Mouse (Mus musculus) left cerebral cortex, postnatal 4 days (tissue): ENCODE measurements around the gene Slc1a4. TPM values are rescaled to one million over a fixed set of nuclear protein-coding genes. Genes with fewer than 3 reads are reported as not detected.
A peak's percentile ranks its signal among the peaks of the same experiment; 100 is the strongest.

ENCODE experiments used
- DNase-seq: peaks from one replicate; pipeline ENCODE4 v3.0.0-alpha.2; 2022
- intact Hi-C: fragments of 180-260 bp; cut with DNase I; formaldehyde crosslinking; loops from one replicate; pipeline ENCODE4 v1.15.1; 2025
- total RNA-seq, 2 experiments: library from RNA; stranded (reverse); gene quantifications; 2 replicates each; pipeline ENCODE4 v1.2.3; 2021

Slc1a4 gene
- total RNA-seq, 2 experiments from 2014 or later: 92.6 to 101 TPM

DNA sequence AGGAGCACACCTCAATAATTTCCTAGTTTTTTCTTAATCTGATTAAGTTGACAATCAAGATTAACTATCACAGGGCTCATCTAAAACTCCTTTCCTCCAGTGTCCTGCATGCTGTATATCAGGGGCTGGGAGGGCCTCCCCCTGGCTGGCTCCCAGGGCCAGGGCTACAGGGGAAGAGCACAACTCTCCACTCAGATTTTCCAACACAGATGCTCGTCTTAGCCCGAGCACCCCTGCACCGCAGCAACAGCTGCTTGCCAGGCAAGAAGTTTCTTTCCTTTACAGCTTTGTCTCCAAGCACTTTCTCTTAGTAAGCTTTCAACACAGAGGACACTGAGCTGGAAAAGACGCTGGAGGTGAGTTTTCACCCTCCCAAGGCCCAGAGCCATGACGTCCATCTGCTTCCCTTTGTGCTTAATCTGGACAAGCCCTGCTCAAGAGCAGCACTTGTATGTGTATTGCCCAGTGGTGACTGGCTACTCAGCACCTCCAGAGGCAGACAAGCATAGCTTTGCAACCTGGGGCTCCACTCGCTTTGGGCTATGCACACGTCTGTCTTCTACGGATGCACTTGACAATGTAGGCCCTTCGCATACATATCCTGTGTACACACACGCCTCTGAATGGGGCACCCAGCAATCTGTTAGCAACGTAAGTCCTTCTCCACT, 6.1 kb downstream of the Slc1a4 start:
- DNase-seq: no peak
- intact Hi-C loops: no loop called here

DNA sequence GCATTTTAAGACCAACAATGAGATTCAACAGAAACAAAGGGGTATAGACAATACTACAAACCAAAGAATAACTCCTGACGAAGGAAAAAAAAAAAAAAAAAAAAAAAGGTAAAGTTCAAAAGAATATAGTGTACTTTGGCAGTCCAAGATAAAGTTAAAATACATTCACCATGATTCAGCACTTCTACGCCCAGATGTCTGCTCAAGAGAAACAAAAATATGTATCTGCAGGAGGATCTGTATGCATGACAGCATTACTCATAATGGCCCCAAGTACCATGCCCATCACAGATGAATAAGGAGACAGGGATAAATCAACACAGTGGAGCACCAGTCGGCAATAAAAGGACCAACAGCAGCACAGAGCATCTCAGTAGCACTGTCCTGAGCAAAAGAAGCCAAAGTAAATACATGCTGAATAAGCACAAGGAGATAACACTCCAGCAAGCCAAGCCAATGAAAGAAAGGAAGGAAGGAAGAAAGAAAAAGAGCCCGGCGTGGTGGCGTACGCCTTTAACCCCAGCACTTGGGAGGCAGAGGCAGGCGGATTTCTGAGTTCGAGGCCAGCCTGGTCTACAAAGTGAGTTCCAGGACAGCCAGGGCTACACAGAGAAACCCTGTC, 7.3 kb downstream of the Slc1a4 start:
- intact Hi-C loops: no loop called here
- no peak for DNase-seq

DNA sequence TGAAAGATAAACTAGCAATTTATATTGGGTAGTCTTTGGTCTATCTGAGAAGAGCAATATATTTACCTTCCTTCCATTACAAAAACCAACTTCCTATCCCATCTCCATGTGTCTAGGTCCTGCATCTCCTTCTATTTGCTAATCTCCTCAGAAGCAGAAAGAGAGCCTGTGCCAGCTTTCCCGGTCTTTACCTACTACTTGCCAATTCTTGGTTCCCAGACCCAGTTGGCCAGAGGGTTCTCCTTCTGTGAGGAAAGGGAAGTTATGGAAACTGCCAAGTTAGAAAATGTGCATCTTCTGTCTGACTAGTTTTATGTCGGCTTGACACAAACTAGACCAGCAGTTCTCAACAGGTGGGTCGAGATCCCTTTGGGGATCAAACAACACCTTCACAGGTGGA, 8.5 kb downstream of the Slc1a4 start:
- DNase-seq: no peak
- intact Hi-C loops: no loop called here

DNA sequence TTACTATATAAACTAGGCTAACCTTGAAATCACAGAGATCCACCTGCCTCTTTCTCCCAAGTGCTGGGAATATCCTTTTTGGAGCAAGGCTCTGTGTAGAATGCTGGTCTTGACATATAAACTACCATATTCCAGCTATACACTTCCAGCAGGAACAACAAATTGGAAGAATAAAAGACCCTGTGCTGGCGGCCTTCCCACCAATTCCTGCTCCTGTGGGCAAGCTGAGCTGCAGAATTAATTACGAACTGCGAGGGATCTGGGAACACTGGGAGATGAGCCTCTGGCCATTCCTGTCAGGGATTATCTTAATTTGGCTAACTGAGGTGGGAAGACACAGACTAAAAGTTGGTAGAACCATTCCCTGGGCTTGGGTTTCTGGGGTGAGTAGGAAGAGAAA, 10.1 kb downstream of the Slc1a4 start:
- peak; percentile 26 for DNase-seq
- intact Hi-C loops: no loop called here

DNA sequence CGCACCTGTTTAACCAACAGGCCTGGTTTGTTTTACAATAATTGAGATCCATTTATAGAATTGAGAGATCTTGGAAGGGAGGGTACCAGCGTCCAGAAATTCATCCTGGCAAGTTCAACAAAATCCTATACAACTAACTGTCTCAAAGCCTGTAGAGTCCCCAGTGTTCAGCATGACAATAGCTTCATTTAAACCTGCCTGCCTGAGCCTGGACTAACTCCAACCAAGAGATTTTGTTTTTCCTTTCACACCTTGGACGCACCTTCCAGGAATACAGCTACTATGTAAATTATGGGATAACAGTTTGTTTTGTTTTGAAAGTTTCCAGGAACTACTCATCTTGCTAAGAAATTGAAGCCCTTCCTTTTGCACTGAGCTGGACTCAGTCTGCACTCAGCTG, 11.9 kb downstream of the Slc1a4 start:
- DNase-seq: no peak
- intact Hi-C loops: no loop called here

DNA sequence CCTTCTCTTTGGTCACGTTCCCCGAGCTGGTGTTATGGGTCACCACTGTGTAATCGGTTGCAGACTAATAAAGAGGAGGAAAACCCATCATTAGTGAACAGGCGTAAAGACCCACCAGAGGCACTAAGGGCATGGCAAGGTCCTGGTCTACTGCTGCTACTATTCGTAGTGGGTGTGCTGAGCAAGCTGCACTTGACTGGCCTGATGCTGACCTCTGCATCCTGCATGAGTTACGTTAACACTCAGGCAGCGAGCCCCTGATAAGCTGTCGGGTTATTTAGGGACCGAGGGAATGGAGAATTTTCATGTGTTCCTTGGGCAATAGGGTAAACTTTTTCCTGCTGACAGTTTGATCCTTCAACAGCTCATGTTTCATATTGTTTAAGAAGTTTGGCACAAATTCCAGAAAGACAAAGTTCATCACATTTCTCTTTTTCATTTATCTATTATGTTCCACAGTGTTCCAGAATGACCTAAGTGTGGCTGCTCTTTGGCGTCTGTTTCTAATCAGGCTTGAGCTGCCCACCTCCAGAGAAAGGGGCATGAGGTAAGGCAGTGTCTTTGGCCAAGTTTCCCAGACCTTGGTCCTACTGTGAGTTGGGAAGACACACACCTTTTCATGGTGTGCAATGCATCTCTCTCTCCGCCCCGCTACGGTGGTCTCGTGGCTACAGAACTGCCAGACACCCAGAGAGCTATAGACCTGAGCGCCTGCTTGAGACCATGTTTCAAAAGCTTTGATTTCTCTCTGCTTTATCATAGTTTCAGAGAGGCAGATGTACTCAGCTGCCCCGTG, 13.7 kb downstream of the Slc1a4 start:
- DNase-seq: no peak
- intact Hi-C loops: no loop called here

DNA sequence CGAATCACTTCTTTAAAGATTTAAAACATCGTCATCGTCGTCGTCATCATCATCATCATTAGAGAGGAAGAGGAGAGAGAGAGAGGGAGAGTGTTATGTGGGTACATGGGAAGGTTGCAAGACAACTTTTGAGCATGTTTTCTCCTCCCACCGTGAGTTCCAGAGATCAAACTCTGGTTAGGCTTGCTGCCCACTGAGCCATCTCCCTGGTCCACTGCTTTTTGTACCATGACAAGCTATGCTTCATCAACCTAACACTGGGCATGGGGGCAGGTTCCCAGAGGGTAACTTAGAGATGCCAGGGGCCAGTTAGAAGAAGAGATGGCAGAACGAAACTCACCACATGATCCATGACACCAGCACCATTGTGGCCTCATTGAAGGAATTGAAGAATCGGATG, 18.9 kb downstream of the Slc1a4 start:
- no peak for DNase-seq
- intact Hi-C loops: no loop called here

DNA sequence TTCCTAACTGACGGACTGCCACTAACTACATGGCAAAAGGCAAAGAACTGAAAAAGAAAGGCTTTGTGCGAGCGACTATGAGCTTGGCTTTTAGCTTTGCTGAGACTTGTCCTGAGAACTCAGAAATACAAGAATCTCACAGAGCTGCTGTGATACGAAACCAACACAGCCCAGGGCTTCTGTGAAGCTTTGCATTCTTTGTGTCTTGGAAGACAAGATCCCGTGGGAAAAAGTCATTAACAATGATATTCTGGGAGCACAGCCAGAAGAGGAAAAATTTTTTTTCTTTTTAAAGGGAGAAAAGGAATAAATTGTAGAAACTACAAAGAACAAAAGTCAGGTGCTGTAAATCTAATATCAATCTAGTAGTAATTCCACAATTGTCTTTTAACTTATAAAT, 23.5 kb downstream of the Slc1a4 start:
- DNase-seq: no peak

DNA sequence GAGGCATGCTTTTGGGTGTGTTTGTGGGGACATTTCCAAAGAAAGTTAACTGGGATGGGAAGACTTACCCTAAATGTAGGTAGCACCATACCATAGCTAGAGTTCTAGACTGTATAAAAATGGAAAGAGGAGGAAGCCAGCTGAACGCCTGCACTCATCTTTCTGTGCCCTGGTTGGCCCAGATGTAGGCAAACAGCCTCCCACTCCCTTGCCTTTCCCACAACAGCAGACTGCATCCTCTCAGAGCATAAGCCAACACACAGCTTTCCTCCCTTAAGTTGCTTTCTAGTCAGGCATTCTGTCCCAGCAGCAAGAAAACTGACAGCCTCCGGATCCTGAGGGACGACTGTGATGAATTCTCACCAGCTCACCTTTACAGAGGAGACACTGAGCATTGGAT, 25.1 kb downstream of the Slc1a4 start:
- no peak for DNase-seq
- intact Hi-C loops: no loop called here

More for the DNA sequence above, 23.5 kb downstream of the Slc1a4 start:
- intact Hi-C loops: no loop called here

DNA sequence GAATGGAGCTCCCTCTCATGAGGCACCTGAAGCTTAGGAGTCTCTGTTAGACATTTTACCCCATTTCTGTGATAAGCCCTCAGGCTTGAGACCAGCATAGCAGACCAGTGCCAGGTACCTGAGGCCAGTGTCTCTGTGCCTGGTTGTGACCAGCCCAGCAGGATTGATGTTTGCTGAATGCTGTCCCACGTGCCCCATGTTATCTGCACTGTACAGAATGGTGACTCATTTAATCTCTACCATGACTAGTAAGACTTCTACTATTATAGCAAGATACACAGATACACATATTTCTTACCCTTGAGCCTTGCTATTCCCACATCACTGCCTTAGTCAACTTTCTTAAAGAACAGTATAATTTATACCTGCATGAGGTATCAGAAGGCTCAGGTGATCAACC, 26.9 kb downstream of the Slc1a4 start:
- intact Hi-C loops: no loop called here
- no peak for DNase-seq

DNA sequence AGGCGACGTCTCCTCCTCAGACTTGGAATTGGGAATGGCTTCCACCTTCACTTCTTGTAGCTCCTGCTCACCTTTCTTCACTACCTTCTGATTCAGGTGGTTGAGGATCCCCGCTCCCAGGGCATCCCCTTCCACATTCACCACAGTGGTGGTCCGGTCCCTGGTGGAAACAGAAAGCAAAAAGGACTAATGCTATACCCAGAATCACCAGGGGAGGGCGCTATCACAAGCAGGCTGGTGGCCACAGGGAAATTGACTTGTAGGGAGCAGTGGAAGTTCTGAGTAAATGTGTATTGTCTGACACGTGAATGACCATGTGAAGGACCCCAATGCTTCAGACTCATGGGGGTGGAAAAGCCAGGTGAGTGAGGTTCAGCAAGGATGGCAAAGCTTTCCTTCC, 28.2 kb downstream of the Slc1a4 start:
- DNase-seq: peak; percentile 57
- intact Hi-C loops: no loop called here

DNA sequence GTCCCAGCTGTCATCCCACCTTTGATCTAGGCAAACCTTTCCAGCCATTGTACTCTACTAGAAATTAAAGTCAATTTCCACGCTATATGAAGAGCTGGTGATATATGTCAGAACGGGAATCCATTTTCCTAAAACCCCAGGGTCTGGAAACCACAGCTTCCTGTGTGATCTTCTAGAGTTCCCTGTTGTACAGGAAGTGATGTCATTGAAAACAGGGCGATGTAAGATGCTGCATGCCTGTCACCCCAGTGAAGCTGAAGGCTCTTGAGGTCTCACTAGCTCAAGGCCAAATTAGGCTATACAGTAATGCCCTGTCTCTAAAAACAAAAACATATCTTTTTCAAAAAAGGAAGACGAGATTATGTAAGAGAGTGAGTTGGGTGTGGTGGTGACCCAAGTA, 31.2 kb downstream of the Slc1a4 start:
- no peak for DNase-seq
- intact Hi-C loops: no loop called here

DNA sequence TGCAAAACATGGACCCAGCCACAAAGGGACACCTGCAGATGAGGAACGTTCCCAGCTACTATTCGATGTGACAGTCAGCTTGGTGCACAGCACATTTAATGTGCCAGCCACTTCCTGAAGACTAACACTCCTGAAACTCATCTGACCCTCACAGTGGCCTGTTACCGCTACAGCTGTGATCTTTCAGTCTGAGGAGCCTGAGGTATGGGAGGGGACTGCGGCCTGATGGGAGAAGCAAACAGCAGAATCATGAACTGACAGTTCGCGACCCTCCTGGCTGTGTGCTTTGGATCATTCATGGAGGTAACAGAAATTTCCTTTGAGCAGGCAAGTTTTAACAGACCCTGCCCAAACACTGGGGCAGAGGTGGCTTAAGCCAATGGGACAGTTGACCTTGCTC, 31.7 kb downstream of the Slc1a4 start:
- no peak for DNase-seq
- intact Hi-C loops: no loop called here

DNA sequence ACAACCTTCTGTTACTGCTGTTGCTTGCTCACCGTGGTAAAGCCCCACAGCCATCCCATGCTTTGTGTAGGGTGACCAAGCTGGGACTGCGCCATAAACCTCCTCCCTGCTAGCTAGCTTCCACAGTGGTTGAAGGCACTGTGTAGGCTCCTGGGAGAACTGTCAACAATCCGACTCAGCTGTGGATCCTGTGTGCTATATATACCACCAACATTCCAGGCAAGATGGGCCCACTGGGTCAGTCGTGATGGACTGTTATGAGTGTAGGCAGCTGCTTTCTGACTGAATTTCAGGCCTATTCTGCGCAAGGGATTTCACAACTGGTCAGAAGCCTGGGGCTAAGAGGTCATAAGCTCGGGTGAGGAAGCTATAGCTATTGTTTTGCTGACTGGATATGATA, 32.6 kb downstream of the Slc1a4 start:
- DNase-seq: no peak
- intact Hi-C loops: no loop called here

DNA sequence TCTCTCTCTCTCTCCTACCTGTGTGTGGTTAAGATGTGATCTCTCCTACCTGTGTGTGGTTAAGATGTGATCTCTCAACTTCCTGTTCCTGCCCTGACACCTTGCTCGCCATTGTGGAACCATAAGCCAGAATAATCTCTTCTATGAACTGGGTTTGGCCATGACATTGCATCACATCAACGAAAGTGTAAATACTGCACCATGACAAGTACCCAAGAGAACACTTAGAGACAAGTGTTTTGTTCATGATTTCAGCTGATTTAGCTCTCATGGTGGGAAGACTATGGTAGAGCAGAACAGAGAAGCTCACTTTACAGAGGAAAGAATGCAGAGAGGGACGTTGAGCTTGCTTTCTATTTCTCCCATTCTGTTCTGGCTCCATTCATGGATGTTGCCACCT, 48.0 kb downstream of the Slc1a4 start:
- no peak for DNase-seq
- intact Hi-C loops: no loop called here

DNA sequence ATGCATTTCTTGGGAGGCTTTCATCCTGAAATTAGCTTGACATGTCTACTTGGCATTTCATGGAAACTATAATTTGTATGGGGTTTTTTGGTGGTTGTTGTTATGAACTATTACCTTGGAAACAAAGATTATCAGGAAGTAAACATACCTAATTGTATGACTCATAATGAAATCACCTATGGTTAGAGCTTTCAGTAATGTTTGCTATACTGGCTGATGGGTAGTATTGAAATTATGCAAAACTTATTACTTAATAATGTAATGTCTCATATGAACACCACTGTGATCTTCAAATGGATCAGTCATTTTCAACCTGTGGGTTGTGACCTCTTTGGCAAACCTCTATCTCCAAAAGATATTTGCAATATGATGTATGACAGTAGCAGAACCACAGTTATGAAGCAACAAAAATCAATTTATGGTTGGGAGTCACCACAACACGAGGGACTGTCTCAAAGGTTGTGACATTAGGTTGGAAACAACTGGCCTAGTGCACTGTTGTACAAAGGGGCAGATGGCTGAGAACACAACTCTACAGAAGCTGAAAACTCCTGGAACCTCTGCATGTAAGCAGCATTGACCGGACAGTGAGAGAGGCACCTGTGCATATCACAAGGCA, 49.8 kb downstream of the Slc1a4 start:
- DNase-seq: no peak
- intact Hi-C loops: no loop called here

DNA sequence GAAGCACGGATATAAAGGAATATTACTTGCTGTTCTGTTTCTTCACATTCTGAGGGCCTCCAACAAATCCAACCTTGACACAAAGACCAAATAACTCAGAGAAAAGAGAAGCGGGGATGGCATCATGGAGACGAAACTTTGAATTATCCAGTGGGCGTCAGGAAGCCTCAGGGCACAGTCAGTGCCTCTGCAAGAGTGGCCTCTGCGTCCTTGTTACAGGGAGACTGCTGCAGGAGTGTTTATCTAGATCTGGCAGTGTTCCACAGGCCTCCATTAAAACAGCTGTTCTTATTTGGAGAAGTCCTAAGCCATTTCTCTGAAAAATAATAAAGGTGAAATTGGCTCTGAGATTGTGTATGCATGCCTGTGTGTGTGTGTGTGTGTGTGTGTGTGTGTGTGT, 51.5 kb downstream of the Slc1a4 start:
- intact Hi-C loops: no loop called here
- no peak for DNase-seq

DNA sequence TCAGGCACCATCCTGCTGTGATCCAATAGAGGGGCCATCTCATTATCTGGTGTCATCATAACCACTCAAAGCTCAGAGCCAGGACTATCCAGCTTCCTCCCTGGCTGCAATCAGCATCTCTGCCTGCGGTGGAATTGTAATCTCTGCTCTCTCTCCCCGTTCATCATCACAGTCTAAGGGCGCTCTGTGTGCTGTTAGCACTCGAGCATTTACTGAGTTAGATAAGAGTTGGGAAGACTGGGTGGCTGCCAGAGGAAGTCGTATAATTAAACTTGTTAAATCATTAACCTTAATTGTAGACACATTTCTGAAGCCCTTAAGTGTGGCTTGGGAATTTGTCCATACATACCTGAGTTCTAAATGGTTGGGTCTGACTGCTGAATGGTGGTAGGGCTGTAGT, 53.8 kb downstream of the Slc1a4 start:
- no peak for DNase-seq
- intact Hi-C loops: no loop called here

DNA sequence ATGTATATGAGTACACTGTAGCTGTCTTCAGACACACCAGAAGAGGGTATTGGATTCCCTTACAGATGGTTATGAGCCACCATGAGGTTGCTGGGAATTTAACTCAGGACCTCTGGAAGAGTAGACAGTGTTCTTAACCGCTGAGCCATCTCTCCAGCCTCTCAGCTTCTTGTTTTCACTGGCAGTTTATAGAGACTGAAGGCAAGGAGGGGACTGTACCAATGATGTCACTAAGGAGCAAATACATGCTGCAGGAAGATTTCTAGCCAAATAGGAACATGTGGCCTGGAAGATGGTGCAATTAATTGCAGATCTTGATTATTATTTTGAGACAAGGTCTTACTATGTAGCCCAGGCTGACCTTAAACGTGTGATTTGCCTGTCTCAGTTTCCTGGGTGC, 55.4 kb downstream of the Slc1a4 start:
- intact Hi-C loops: no loop called here
- DNase-seq: no peak

DNA sequence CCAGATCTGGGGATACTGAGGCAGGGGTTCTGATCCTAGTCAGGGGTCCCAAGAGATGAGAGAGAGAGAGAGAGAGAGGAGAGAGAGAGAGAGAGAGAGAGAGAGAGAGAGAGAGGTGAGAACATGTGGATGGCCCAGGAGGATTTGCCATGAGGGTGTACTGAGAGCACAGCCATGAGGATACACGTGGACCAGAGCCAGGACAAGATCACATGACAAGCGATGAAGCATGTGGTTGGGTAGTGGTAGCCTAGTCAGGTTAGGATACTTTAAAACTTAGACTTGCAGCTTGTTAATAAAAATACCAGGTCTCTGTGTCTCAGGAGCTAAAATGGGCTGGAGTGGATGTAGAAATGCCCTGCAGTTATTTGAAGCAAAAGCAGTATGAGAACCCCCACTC, 56.5 kb downstream of the Slc1a4 start:
- intact Hi-C loops: no loop called here

DNA sequence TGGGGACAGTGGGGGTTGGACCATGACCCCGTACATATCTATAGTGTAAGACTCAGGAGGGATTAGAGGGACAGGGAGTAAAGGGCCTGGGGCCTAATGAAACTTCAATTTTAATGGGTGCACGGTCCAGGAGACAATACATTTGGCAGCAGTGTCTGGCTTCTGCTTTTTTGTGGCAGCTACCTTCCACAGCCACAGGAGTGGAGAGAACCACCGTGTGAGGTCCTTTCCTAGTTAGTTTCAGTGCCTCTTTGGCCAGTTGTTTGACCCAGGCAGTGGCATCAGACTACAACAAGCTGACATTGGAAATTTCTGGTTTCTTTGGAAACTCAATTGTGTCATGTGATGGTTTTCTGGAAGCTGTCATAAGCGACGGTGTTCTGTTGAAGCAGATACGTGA, 62.6 kb downstream of the Slc1a4 start:
- DNase-seq: no peak
- intact Hi-C loops: no loop called here

More for the DNA sequence above, 56.5 kb downstream of the Slc1a4 start:
- DNase-seq: no peak
